Comparison of ENCODE assay signal across 8 mouse cellular contexts in the genomic region with DNA sequence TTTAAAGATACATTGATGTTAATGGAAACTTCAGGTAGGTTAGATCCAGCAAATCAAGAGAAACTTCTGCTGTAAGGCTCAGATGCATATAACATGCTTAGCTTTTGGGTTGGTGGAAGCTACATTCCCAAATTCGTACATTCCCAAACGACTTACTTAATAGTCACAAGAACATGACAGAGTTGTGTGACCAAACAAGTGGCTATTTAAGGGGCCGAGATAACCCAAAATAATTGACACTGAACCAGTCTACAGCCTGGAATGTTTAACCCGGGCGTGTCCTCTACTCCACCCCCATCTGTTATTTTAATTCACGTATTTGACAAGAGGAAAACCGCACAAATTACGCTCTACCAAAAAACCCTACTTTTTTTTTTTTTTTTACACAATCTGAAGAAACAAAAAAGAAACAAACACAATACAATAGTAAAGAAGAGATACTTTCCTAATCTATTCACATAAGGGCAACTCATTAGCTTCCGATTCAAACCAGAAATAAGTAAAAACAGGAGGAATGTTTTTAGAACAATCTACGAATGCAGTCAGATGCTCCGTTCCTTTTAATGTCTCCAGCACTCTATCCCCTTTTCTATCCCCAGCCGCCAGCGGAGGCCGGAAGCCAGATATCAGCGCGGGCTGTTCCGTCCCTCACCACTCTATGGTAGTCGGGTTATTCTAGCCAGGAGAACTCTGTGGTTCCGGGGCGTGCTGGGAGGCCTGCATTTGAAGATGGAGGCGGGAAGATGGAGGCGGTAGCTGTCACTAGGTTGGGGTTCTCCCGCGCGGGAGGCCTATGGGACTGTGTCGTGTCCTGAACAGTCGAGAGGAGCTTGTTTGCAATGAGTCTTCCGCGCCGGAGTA. TPM values are rescaled to one million over a fixed set of nuclear protein-coding genes. Genes with fewer than 3 reads are reported as not detected.
DNase-seq lines count a peak whose midpoint lies in the region; ATAC-seq lines count a peak whose summit lies in the region.

A gene (plus strand): TSS at position 726 of the 861 bp plus-strand sequence.

- H3K4me1 ChIP-seq in hindbrain, embryonic 16.5 days (ENCODE audit: control insufficient read depth, insufficient read depth, low read depth, low read length): peaks cover 15% of the 10 kb centered on the region

- 5% methylated on average over 30 of the region's 30 CpGs for WGBS in hindbrain, embryonic 16.5 days
- under 1% methylated on average over 30 of the region's 30 CpGs for WGBS in macrophage (ENCODE audit: missing documents)

- no peaks in the 10 kb centered on the region for H3K27me3 ChIP-seq in hindbrain, embryonic 16.5 days (replicated peaks; ENCODE audit: control insufficient read depth, insufficient read depth, low read length)

- peak within 1 kb of the TSS; percentile 69 for H3K9ac ChIP-seq in hindbrain, embryonic 16.5 days (ENCODE audit: low read depth, low read length)

- no peaks in the 10 kb centered on the region for H3K9me3 ChIP-seq in hindbrain, embryonic 16.5 days (ENCODE audit: control insufficient read depth, low read length)

- no peak within 1 kb of the TSS for H3K27ac ChIP-seq in hindbrain, embryonic 16.5 days (ENCODE audit: low read depth, low read length)
- peak within 1 kb of the TSS; percentile 54 for H3K27ac ChIP-seq in macrophage

- H3K79me2 ChIP-seq in macrophage (ENCODE audit: inconsistent target): peaks cover 27% of the 10 kb centered on the region

- DNase-seq in WW6 (ENCODE audit: low read depth, low spot score): peak; percentile 60
- peak; percentile 70 to 88 for DNase-seq in cerebellum, postnatal 4 days (ENCODE audit: low spot score in 2 of 2)
- DNase-seq in gastrocnemius, adult 18-20 months (ENCODE audit: low spot score): peak; percentile 95
- peak; percentile 92 to 94 for DNase-seq in left cerebral cortex, adult 18-20 months (ENCODE audit: low spot score in 2 of 2)
- peak; percentile 95 for DNase-seq in right cerebral cortex, adult 18-20 months
- peak; percentile 51 for DNase-seq in urinary bladder, postnatal 10 days (ENCODE audit: low spot score)

- H3K36me3 ChIP-seq in hindbrain, embryonic 16.5 days (ENCODE audit: control insufficient read depth, insufficient read depth, low read length): no peaks in the 10 kb centered on the region
- H3K36me3 ChIP-seq in macrophage (ENCODE audit: inconsistent target): no peaks in the 10 kb centered on the region

- peak within 1 kb of the TSS; percentile 76 for H3K4me3 ChIP-seq in hindbrain, embryonic 16.5 days (ENCODE audit: low read length)
- H3K4me3 ChIP-seq in macrophage (ENCODE audit: inconsistent target): peak within 1 kb of the TSS; percentile 69

- H3K4me2 ChIP-seq in hindbrain, embryonic 16.5 days (ENCODE audit: low read length): peak within 1 kb of the TSS; percentile 87

- peak; percentile 100 for ATAC-seq in hindbrain, embryonic 16.5 days

RNA-seq across cellular contexts. Expression of the gene that starts here (rescaled TPM):
- under 1 TPM; 0.59 to 0.75 TPM for total RNA-seq in gastrocnemius, adult 18-20 months (2021)
- 2.0 and 3.2 TPM in 2 replicates for polyA plus RNA-seq in hindbrain, embryonic 16.5 days (2015; fragmentation: Nextera tagmentation; extraction: Ambion mirVana)
- total RNA-seq in left cerebral cortex, adult 18-20 months (2021): 1 to 10 TPM; 1.1 to 1.2 TPM
- 10 to 100 TPM in 9 of 26 experiments, 1 to 10 TPM in 17; 2.7 to 24.5 (median 8.3) TPM for total RNA-seq in macrophage (2018; cell fraction: chromatin; rRNA removed)
- total RNA-seq in macrophage (2018; cell fraction: cytosol; rRNA removed): 1 to 10 TPM in 5 of 26 experiments, under 1 TPM in 21; 0.42 to 1.6 (median 0.79) TPM
- total RNA-seq in macrophage (2018; cell fraction: nucleus; rRNA removed): 10 to 100 TPM in 1 of 26 experiments, 1 to 10 TPM in 25; 1.1 to 17.4 (median 3.5) TPM
- polyA plus RNA-seq in macrophage (2018): 0.22 to 2.5 TPM (median 1.8 TPM) in 3 replicates

Comparison
In these comparisons a context has a peak if more than half of its experiments do, and no peak if none do; other contexts are left out.
1. Peak in DNase-seq in gastrocnemius, adult 18-20 months; RNA of the gene not detected or under 1 TPM.